Mouse (Mus musculus): ENCODE measurements around the gene Mark4. TPM values are rescaled to one million over a fixed set of nuclear protein-coding genes. Genes with fewer than 3 reads are reported as not detected.

Mark4 gene
- polyA plus RNA-seq, 1 experiment from 2014 or later, result 13.3 TPM

- H3K27me3 ChIP-seq (ENCODE audit: control insufficient read depth, insufficient read depth, low read length), result no peaks in the 10 kb centered on the region
- peaks cover 6% of the 10 kb centered on the region for H3K36me3 ChIP-seq (ENCODE audit: control insufficient read depth, insufficient read depth, low read length)
- no peaks in the 10 kb centered on the region for H3K9me3 ChIP-seq (ENCODE audit: control insufficient read depth, low read length)
- DNase-seq (ENCODE audit: low spot score) (peak; percentile 100), ATAC-seq (ENCODE audit: low FRiP score) (peak; percentile 97)
- H3K4me2 ChIP-seq (replicated peaks; ENCODE audit: low read depth, low read length), result peak within 1 kb of the TSS; percentile 69
- H3K9ac ChIP-seq (ENCODE audit: low read depth, low read length), result peak within 1 kb of the TSS; percentile 79
- H3K4me3 ChIP-seq (ENCODE audit: low read depth, low read length), result peak within 1 kb of the TSS; percentile 96
- H3K27ac ChIP-seq (ENCODE audit: low read depth, low read length), result 0 out of 2 replicates have a peak within 1 kb of the TSS, but pooled peaks have one; percentile 27
- WGBS, result 7% methylated on average over 39 of the region's 48 CpGs
- H3K4me1 ChIP-seq (replicated peaks; ENCODE audit: control insufficient read depth, insufficient read depth, low read length), result peaks cover 2% of the 10 kb centered on the region; the same call in 1 of the 2 replicates
These were observed 77.0 kb downstream of the Mark4 start, which contains the start of gene Ercc2 for GRCm38 (mm10) chr7:19381377-19382165. Ercc2 (plus strand) TSS chr7:19382010.

GRCm38 (mm10) chr7:19378049-19378448 is 80.6 kb downstream of the Mark4 start:
- Histone ChIP-seq H3K4me2 (replicated peaks; ENCODE audit: low read depth, low read length) (no peak overlapping the region), H3K27me3 (ENCODE audit: control insufficient read depth, insufficient read depth, low read length) (no peaks in the 10 kb centered on the region), H3K36me3 (ENCODE audit: control insufficient read depth, insufficient read depth, low read length) (no peaks in the 10 kb centered on the region), H3K4me1 (replicated peaks; ENCODE audit: control insufficient read depth, insufficient read depth, low read length) (peaks cover 2% of the 10 kb centered on the region; the same call in 1 of the 2 replicates), H3K27ac (ENCODE audit: low read depth, low read length) (no peak overlapping the region), H3K9ac (ENCODE audit: low read depth, low read length) (no peak overlapping the region), H3K9me3 (ENCODE audit: control insufficient read depth, low read length) (no peaks in the 10 kb centered on the region), H3K4me3 (ENCODE audit: low read depth, low read length) (no peak overlapping the region)
- ATAC-seq (ENCODE audit: low FRiP score), result no peak
- DNase-seq (ENCODE audit: low spot score), result no peak
- WGBS, result 77% methylated on average over 8 of the region's 8 CpGs

GRCm38 (mm10) chr7:19376019-19376418 is 82.6 kb downstream of the Mark4 start:
- no peaks in the 10 kb centered on the region for H3K4me1 ChIP-seq (replicated peaks; ENCODE audit: control insufficient read depth, insufficient read depth, low read length)
- ATAC-seq (ENCODE audit: low FRiP score), result no peak
- H3K4me3 ChIP-seq (ENCODE audit: low read depth, low read length), result no peak overlapping the region
- no peaks in the 10 kb centered on the region for H3K9me3 ChIP-seq (ENCODE audit: control insufficient read depth, low read length)
- H3K9ac ChIP-seq (ENCODE audit: low read depth, low read length), result no peak overlapping the region
- no peaks in the 10 kb centered on the region for H3K27me3 ChIP-seq (ENCODE audit: control insufficient read depth, insufficient read depth, low read length)
- H3K27ac ChIP-seq (ENCODE audit: low read depth, low read length), result no peak overlapping the region
- no peaks in the 10 kb centered on the region for H3K36me3 ChIP-seq (ENCODE audit: control insufficient read depth, insufficient read depth, low read length)
- no peak for DNase-seq (ENCODE audit: low spot score)
- no peak overlapping the region for H3K4me2 ChIP-seq (replicated peaks; ENCODE audit: low read depth, low read length)
- WGBS, result 87% methylated on average over 4 of the region's 4 CpGs

- Histone ChIP-seq H3K9ac (ENCODE audit: low read depth, low read length) (no peak overlapping the region), H3K27me3 (ENCODE audit: control insufficient read depth, insufficient read depth, low read length) (no peaks in the 10 kb centered on the region), H3K4me3 (ENCODE audit: low read depth, low read length) (no peak overlapping the region), H3K4me1 (replicated peaks; ENCODE audit: control insufficient read depth, insufficient read depth, low read length) (no peaks in the 10 kb centered on the region), H3K27ac (ENCODE audit: low read depth, low read length) (no peak overlapping the region), H3K9me3 (ENCODE audit: control insufficient read depth, low read length) (no peaks in the 10 kb centered on the region), H3K36me3 (ENCODE audit: control insufficient read depth, insufficient read depth, low read length) (no peaks in the 10 kb centered on the region), H3K4me2 (replicated peaks; ENCODE audit: low read depth, low read length) (no peak overlapping the region)
- no peak for DNase-seq (ENCODE audit: low spot score)
- no peak for ATAC-seq (ENCODE audit: low FRiP score)
- WGBS, result 75% methylated on average over 15 of the region's 18 CpGs
These were observed 83.3 kb downstream of the Mark4 start for GRCm38 (mm10) chr7:19375368-19375767.

MicroRNAs within 50 kb of the gene (microRNA counts, 519-probe panel; counts per million panel counts)
- not detected for microRNA mmu-miR-343

Other genes starting within 250 kb of the Mark4 start
- gene Gpr4, start 246.3 kb downstream of the Mark4 start, polyA plus RNA-seq (2014; fragmentation: Nextera tagmentation; extraction: Ambion mirVana), result 1.6 and 2.6 TPM in 2 replicates
- gene Opa3, start 230.5 kb downstream of the Mark4 start, polyA plus RNA-seq (2014; fragmentation: Nextera tagmentation; extraction: Ambion mirVana), result 42.2 and 42.4 TPM in 2 replicates
- gene Vasp, start 187.0 kb downstream of the Mark4 start, polyA plus RNA-seq (2014; fragmentation: Nextera tagmentation; extraction: Ambion mirVana), result 29.2 and 50.2 TPM in 2 replicates
- gene Ppm1n, start 178.8 kb downstream of the Mark4 start, polyA plus RNA-seq (2014; fragmentation: Nextera tagmentation; extraction: Ambion mirVana), result 0.18 TPM in 1 of 2 replicates, not detected in the other
- 49.6 and 52.1 TPM in 2 replicates for gene Rtn2, start 176.2 kb downstream of the Mark4 start, polyA plus RNA-seq (2014; fragmentation: Nextera tagmentation; extraction: Ambion mirVana)
- not detected in 2 replicates for gene Fosb, start 148.8 kb downstream of the Mark4 start, polyA plus RNA-seq (2014; fragmentation: Nextera tagmentation; extraction: Ambion mirVana)
- gene Ercc1, start 114.0 kb downstream of the Mark4 start, polyA plus RNA-seq (2014; fragmentation: Nextera tagmentation; extraction: Ambion mirVana), result 108 and 112 TPM in 2 replicates
- gene Cd3eap, start 99.3 kb downstream of the Mark4 start, polyA plus RNA-seq (2014; fragmentation: Nextera tagmentation; extraction: Ambion mirVana), result 14.7 and 15.2 TPM in 2 replicates
- 3.2 and 5.0 TPM in 2 replicates for gene Ppp1r13l, start 99.1 kb downstream of the Mark4 start, polyA plus RNA-seq (2014; fragmentation: Nextera tagmentation; extraction: Ambion mirVana)
- gene Ercc2, start 76.8 kb downstream of the Mark4 start, polyA plus RNA-seq (2014; fragmentation: Nextera tagmentation; extraction: Ambion mirVana), result 7.7 and 8.7 TPM in 2 replicates
- 2.3 TPM in 2 replicates for gene Klc3, start 54.7 kb downstream of the Mark4 start, polyA plus RNA-seq (2014; fragmentation: Nextera tagmentation; extraction: Ambion mirVana)
- gene Ckm, start 54.0 kb downstream of the Mark4 start, polyA plus RNA-seq (2014; fragmentation: Nextera tagmentation; extraction: Ambion mirVana), result 0.13 TPM in 1 of 2 replicates, not detected in the other
- gene Exoc3l2, start 4.5 kb upstream of the Mark4 start, polyA plus RNA-seq (2014; fragmentation: Nextera tagmentation; extraction: Ambion mirVana), result 0.66 and 0.76 TPM in 2 replicates
- gene Bloc1s3, start 49.5 kb upstream of the Mark4 start, polyA plus RNA-seq (2014; fragmentation: Nextera tagmentation; extraction: Ambion mirVana), result 2.4 and 2.5 TPM in 2 replicates
- gene Trappc6a, start 49.6 kb upstream of the Mark4 start, polyA plus RNA-seq (2014; fragmentation: Nextera tagmentation; extraction: Ambion mirVana), result 45.7 and 49.8 TPM in 2 replicates
- 0.10 and 0.17 TPM in 2 replicates for gene Nkpd1, start 59.0 kb upstream of the Mark4 start, polyA plus RNA-seq (2014; fragmentation: Nextera tagmentation; extraction: Ambion mirVana)
- 4.2 and 5.8 TPM in 2 replicates for gene Ppp1r37, start 104.3 kb upstream of the Mark4 start, polyA plus RNA-seq (2014; fragmentation: Nextera tagmentation; extraction: Ambion mirVana)
- gene Zfp296, start 118.5 kb upstream of the Mark4 start, polyA plus RNA-seq (2014; fragmentation: Nextera tagmentation; extraction: Ambion mirVana), result 0.22 and 0.38 TPM in 2 replicates
- gene Gemin7, start 118.8 kb upstream of the Mark4 start, polyA plus RNA-seq (2014; fragmentation: Nextera tagmentation; extraction: Ambion mirVana), result 161 and 173 TPM in 2 replicates
- gene Clasrp, start 145.7 kb upstream of the Mark4 start, polyA plus RNA-seq (2014; fragmentation: Nextera tagmentation; extraction: Ambion mirVana), result 49.8 and 50.5 TPM in 2 replicates
- gene Relb, start 170.6 kb upstream of the Mark4 start, polyA plus RNA-seq (2014; fragmentation: Nextera tagmentation; extraction: Ambion mirVana), result 3.7 and 3.9 TPM in 2 replicates
- gene Clptm1, start 206.2 kb upstream of the Mark4 start, polyA plus RNA-seq (2014; fragmentation: Nextera tagmentation; extraction: Ambion mirVana), result 86.2 and 94.4 TPM in 2 replicates
- 0.33 TPM in 1 of 2 replicates, not detected in the other for gene Apoc2, start 219.1 kb upstream of the Mark4 start, polyA plus RNA-seq (2014; fragmentation: Nextera tagmentation; extraction: Ambion mirVana)
- gene Gm44805, start 222.6 kb upstream of the Mark4 start, polyA plus RNA-seq (2014; fragmentation: Nextera tagmentation; extraction: Ambion mirVana), result not detected in 2 replicates
- not detected in 2 replicates for gene Apoc4, start 222.7 kb upstream of the Mark4 start, polyA plus RNA-seq (2014; fragmentation: Nextera tagmentation; extraction: Ambion mirVana)
- 3.0 and 3.4 TPM in 2 replicates for gene Apoc1, start 233.8 kb upstream of the Mark4 start, polyA plus RNA-seq (2014; fragmentation: Nextera tagmentation; extraction: Ambion mirVana)
- 192 and 221 TPM in 2 replicates for gene Apoe, start 240.4 kb upstream of the Mark4 start, polyA plus RNA-seq (2014; fragmentation: Nextera tagmentation; extraction: Ambion mirVana)

Measured in hindbrain, embryonic 11.5 days (tissue).